Mouse (Mus musculus): ENCODE data around the gene Ift46.

- TF ChIP-seq CTCF (conservative IDR thresholded peaks at IDR 0.05; ENCODE audit: insufficient read depth, insufficient read length, low read depth, low read length) (no peak), POLR2A (IDR thresholded peaks at IDR 0.05; ENCODE audit: low read depth, low read length) (no peak)
Observed at GRCm38 (mm10) chr9:44799958-44800324, 32.2 kb downstream of the Ift46 start.
